Mouse (Mus musculus) olfactory bulb, adult 2 months (tissue): ENCODE data around the gene Ppih.

ENCODE experiments used
- CTCF ChIP-seq: fragments of 200-500 bp; IDR thresholded peaks from 2 replicates; pipeline ENCODE4 v1.5.1; 2012; ENCODE audit warnings: low read depth, mild to moderate bottlenecking, low read length, moderate library complexity; ENCODE audit not compliant: insufficient read depth
- POLR2A ChIP-seq: fragments of 200-500 bp; IDR thresholded peaks from 2 replicates; pipeline ENCODE4 v1.6.1; 2012; ENCODE audit warnings: mild to moderate bottlenecking, low read depth, low read length, moderate library complexity; ENCODE audit not compliant: insufficient read depth

DNA sequence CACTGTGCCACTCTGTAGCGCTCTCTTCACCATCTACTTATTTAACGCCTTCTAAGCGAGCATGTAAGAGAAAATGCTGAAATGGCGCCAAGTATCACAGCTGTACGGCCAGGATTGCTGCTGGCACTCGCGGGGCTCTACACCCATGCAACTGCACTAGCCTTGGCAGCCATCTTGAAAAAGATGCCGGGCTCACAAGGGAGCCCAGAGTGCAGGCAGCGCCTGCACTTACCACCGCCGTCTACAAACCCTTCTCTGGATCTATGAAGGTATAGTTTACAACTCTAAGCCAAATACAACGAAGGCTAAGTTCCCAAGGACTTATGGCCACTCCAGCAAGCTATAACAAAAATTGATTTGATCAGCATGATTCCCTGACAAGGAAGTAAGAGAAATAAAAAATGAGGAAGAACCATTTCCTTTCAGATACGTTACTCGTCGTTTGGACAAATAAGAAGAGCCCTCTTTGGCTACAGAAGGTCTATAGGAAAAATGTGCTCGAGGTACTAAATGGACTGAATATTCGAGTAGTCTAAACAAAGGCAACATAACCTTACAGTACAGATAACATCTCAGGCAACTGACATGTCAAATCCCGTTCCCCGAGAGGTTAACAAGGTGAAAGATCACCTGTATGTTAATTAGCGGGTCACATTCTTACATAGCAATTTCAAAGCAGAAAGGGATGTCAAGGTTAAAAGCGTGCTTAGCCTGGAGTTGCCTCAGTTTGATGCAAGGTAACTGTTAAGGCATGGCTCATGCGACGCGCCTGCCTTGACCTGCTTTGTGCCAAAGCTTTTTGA is 27.4 kb downstream of the Ppih start:
- TF ChIP-seq CTCF = no peak
- no peak for TF ChIP-seq POLR2A
